ENCODE assay signal across 8 mouse cellular contexts in genomic region chr9:99357921-99358692, GRCm38 (mm10). TPM values are rescaled to one million over a fixed set of nuclear protein-coding genes. Genes with fewer than 3 reads are reported as not detected.
DNase-seq lines count a peak whose midpoint lies in the region; ATAC-seq lines count a peak whose summit lies in the region.

TSS of gene Esyt3 (minus strand) at chr9:99358557.

- H3K9me3 ChIP-seq in heart, embryonic 15.5 days (replicated peaks), result no peaks in the 10 kb centered on the region

- H3K4me1 ChIP-seq in heart, embryonic 15.5 days (replicated peaks), result peaks cover 12% of the 10 kb centered on the region

- no peak within 1 kb of the TSS for H3K27ac ChIP-seq in heart, embryonic 15.5 days

- H3K36me3 ChIP-seq in heart, embryonic 15.5 days, result no peaks in the 10 kb centered on the region

- peak; percentile 45 for ATAC-seq in common myeloid progenitor, adult 5-6 weeks (replicated peaks; ENCODE audit: low read depth, poor library complexity, severe bottlenecking)
- ATAC-seq in heart, embryonic 15.5 days (replicated peaks; ENCODE audit: insufficient number of reproducible peaks, insufficient read depth, low FRiP score, low read depth), result 0 out of 2 replicates have a peak, but pooled peaks have one; percentile 40
- no peak for ATAC-seq in CD4-positive, CD25-positive, alpha-beta regulatory T cell, adult 4 months

- H3K4me3 ChIP-seq in heart, embryonic 15.5 days, result peak within 1 kb of the TSS; percentile 48

- WGBS in heart, embryonic 15.5 days, result under 1% methylated on average over 66 of the region's 66 CpGs

- peak within 1 kb of the TSS; percentile 23; the same call in 1 of the 2 replicates for H3K9ac ChIP-seq in heart, embryonic 15.5 days

- H3K27me3 ChIP-seq in heart, embryonic 15.5 days, result peaks cover 74% of the 10 kb centered on the region

- H3K4me2 ChIP-seq in heart, embryonic 15.5 days, result peak within 1 kb of the TSS; percentile 93

- peak; percentile 20 to 42 for DNase-seq in layer of hippocampus, adult 18-20 months (ENCODE audit: low spot score in 2 of 2)
- no peak for DNase-seq in layer of hippocampus, adult 9-10 months (ENCODE audit: low spot score)
- peak; percentile 62 for DNase-seq in kidney, postnatal 14 days
- DNase-seq in lung, postnatal 10 days, result peak; percentile 59
- peak; percentile 67 for DNase-seq in ovary, postnatal 36 days (ENCODE audit: low spot score)

RNA-seq across cellular contexts. Expression of gene Esyt3, which starts in this region (rescaled TPM):
- 1 to 10 TPM; 1.6 to 2.4 TPM for total RNA-seq in layer of hippocampus, adult 18-20 months (2021)
- total RNA-seq in common myeloid progenitor, adult 5-6 weeks (2017), result 0.09 TPM in 1 of 2 replicates, not detected in the other
- 0.21 and 0.28 TPM in 2 replicates for polyA plus RNA-seq in heart, embryonic 15.5 days (2015; fragmentation: Nextera tagmentation; extraction: Ambion mirVana)
- not detected for polyA plus RNA-seq in CD4-positive, CD25-positive, alpha-beta regulatory T cell, adult 4 months (2017; shearing (Covaris generic))

Comparison
In these comparisons a context has a peak if more than half of its experiments do, and no peak if none do; other contexts are left out.
1. Peak in ATAC-seq in common myeloid progenitor, adult 5-6 weeks; RNA of the gene not detected or under 1 TPM.
2. Peak in ATAC-seq, H3K4me3 ChIP-seq, H3K9ac ChIP-seq and H3K4me2 ChIP-seq in heart, embryonic 15.5 days; RNA of the gene not detected or under 1 TPM.